Mouse (Mus musculus) cerebellum, postnatal 36 days (tissue): Measurements from ENCODE around the gene Cfap70.

Experiments used
- DNase-seq, 2 experiments: peaks; one replicate each; pipeline ENCODE4 v3.0.0; 2021 to 2022; ENCODE audit warnings: mixed read lengths in 2 of 2

Gene Cfap70

GRCm38 (mm10) chr14:20422257-20422656, 29.8 kb downstream of the Cfap70 start:
- no peak for DNase-seq

DNA sequence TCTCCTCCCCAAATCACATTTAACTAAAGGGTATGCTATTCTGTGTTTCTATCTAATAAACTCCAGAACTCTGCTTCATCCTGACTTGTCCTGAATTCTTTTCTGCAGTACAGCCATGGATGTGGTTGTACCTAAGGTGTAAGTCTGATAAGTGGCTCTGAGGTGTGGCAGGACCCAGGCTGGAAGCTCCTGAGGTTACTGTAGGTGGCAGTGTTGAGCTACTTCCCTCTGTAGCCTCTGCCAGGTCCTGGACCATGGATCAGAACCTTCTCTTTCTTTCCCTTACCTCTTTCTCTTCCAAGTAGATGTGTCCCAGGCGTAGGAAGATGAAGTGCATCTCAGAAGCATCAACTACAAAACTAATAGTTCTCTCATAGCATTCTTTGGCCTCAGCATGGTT, 52.0 kb downstream of the Cfap70 start:
- peak; percentile 18 to 28 for DNase-seq

GRCm38 (mm10) chr14:20398864-20399263, 53.2 kb downstream of the Cfap70 start:
- DNase-seq: no peak

DNA sequence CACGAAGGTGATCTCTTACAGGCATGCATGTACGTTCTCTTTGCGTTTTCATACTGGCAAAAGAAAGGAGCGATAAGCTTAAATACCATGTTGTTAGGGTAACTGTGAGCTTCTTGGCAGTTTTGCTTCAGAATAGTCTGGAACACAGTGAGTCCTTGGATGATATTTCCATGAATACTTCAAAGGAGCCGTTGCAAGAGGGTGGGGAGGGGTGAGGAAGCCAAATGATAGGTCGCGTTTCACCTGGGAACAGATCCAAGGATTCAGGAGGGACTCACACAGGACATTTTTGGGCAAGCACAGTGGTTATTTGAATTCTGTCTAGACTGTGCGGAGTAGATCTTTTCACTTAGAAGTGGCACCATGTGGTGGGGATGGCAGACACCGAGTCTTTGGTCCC, 54.8 kb downstream of the Cfap70 start:
- no peak for DNase-seq

DNA sequence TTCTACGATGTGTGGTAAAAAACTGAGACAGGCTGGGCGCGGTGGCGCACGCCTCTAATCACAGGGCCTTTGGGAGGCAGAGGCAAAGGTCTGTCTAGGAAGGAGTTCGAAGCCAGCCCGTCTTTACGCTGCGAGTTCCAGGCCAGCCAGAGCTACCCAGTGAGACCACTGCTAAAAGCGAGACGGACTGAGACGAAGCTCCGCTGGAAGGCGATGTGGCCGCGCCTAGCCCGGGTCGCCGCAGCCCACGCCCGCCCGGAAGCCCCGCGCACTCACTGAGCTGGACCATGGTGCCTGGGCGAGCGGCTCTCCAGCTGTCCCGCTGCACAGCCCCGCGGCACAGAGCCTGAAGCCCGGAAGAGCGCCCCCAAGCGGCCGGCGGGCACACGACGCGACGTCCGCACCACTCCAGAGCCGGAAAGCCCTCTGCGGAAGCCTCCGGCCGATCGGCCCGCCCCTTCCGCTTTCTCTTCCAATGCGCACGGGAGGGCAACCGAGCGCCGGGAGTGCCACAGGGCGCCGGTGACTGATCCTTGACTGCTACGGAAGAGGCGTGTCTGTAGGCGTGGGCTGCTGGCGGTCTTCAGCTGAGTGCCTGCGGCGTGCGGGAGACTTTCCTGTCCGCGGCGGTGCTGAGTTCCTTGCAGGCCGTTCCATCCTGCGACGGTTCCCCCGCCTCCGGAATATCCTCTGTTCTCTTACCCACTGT, 58.7 kb downstream of the Cfap70 start, which contains the start of gene Mrps16:
Gene Mrps16, minus strand, starts transcription at position 430 of the 709 bp plus-strand sequence.
- DNase-seq: peak; percentile 91 to 95

DNA sequence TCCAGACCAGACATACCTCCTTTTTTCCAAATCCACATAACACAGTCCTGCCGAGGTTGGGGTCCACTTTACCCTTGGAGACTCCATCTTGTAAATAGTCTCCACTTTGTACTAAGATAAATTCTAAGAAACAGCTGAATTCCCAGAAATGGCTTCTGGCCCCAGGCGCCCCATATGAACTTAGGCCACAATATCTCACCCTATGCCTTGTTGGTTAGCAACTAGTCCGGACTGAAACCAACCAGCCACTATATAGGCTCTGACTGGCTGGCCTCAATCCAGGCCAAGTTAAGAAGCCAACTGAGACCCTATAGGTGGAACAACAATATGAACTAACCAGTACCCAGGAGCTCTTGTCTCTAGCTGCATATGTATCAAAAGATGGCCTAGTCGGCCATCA, 59.7 kb downstream of the Cfap70 start:
- DNase-seq: no peak

- no peak for DNase-seq
Observed at GRCm38 (mm10) chr14:20389446-20390079, 62.5 kb downstream of the Cfap70 start.

DNA sequence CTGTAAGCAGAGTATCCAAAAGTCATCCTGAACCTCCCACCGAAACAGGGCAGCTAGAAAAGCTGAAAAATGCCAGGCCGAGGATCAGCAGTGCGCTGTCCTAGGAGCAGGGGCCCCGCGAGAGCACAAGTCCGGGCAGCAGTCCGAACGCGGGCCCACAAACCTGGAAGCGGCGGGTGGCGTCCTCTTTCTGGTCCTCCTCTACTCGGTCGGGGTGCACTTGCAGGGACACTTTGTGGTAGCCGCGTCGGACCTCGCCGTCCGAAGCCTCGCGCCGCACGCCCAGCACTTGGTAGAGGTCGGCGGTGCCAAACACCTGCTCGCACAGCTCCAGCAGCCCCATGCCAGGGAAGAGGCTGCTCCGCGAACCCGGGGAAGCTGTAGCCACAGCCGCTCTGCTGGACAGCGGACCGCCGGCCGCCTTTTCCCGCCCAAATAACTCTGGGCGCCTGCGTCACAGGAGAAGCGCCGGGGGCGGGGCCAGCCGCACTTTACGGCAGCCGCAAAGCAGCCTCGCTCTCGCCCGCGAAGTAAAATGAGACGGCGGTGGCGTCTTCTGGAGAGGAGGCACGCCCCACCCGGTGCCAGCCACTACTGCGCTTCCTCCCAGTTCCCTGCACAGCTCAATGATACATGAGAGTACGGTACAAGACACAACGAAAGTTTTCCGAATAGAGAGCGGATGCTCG, 63.4 kb downstream of the Cfap70 start, which contains the start of gene Dnajc9:
Gene Dnajc9, minus strand, starts transcription at position 470 of the 689 bp plus-strand sequence.
- DNase-seq: peak; percentile 95 to 97

GRCm38 (mm10) chr14:20379753-20380430, 72.1 kb downstream of the Cfap70 start:
- DNase-seq: no peak

GRCm38 (mm10) chr14:20379087-20379640, 72.9 kb downstream of the Cfap70 start:
- no peak for DNase-seq

GRCm38 (mm10) chr14:20378313-20379061, 73.5 kb downstream of the Cfap70 start:
- DNase-seq: peak; percentile 36 to 40

GRCm38 (mm10) chr14:20377112-20377521, 74.9 kb downstream of the Cfap70 start:
- DNase-seq: no peak

- no peak for DNase-seq
Observed at GRCm38 (mm10) chr14:20371854-20372253, 80.2 kb downstream of the Cfap70 start.

GRCm38 (mm10) chr14:20370798-20371197, 81.2 kb downstream of the Cfap70 start:
- DNase-seq: no peak

- DNase-seq: no peak
Observed at GRCm38 (mm10) chr14:20368271-20368670, 83.8 kb downstream of the Cfap70 start.

DNA sequence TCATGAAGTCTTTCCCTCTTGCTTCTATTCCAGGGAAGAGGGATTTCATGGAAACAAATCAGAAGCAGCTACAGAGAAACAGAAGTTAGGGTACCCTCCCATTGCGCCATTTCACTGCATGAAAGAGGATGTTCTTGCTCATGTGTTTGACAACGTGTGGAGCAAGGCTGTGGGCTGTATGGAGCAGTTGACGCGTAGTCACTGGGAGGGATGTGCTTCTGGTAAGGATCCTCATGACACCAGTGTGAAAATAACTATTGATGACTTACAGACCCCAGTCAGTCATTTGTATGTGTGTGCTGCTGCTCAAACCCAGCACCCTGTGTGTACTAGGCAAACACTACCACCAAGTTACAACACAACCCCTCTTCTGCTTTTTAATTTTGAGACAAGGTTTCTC, 88.8 kb downstream of the Cfap70 start:
- DNase-seq: no peak

- peak; percentile 86 to 96 for DNase-seq
Observed at GRCm38 (mm10) chr14:20347991-20348541, 104.0 kb downstream of the Cfap70 start, which contains the start of the genes Ecd and Fam149b. Gene Ecd, minus strand, starts transcription at chr14:20348121. Gene Fam149b, plus strand, starts transcription at chr14:20348162.

DNA sequence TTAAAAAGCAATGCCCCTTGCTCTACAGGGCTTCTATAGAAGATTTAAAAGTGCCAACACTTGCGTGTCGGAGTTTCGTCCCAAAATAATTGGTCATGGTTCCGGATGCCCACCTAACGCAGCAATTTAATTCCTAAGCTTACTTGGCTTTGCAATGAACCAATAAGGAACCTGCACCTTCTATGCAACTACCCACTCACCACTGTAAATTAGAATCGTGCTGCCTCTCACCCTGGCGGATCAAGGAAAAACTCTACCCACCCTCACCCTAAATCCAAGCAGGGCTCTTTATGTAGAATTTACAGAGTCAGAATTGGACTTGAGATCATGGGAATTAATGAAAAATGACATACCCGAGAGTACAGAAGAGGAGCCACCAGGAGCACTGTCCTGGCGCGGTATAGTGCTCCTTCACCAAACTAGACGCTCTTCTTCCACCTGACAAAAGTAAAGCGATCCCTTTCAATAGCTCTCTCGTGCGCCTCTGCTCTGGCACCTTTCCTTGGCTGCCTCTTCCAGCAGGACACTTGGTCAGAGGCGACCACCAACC, 104.5 kb downstream of the Cfap70 start:
- no peak for DNase-seq

DNA sequence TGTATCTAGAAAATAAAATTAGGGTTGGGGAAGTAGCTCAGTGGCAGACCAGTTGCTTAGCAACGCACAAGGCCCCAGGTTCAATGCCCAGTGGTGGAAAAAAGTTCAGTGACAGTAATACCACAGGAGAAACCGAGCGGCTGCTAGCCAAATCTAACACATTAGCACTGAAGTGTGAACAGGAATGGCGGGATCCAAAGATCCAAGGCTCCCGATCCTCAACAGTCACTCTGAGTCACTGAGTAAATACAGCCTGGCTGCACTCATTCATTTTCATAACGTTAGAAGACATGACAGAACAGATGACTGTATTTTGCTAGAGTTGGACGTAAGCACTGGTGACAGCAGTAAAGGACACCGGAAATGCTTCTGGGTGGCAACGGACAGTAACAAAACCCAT, 106.1 kb downstream of the Cfap70 start:
- no peak for DNase-seq
